Mouse (Mus musculus): ENCODE data around the gene Fdx1l.

DNA sequence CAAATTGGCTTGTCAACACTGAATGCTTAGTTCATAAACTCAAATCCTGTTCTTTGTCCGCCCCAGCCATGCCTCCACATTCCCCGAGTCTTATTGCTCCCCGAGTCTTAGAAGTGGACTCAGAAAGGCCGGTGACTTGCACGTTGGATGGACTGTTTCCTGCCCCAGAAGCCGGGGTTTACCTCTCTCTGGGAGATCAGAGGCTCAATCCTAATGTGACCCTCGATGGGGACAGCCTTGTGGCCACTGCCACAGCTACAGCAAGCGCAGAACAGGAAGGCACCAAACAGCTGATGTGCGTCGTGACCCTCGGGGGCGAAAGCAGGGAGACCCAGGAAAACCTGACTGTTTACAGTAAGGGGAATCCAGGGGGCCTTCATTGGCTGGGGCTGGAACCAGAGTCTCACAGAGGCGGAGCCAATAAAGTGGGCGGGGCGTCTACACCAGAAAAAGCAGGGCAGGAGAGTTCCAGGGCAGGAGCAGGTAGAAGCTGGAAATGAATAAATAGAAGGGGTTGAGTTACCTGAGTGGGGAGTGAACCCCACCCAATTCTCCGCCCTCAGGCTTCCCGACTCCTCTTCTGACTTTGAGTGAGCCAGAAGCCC lies 38.8 kb downstream of the Fdx1l start:
- TF ChIP-seq CTCF (IDR thresholded peaks at IDR 0.05; ENCODE audit: borderline replicate concordance, insufficient read depth, low read depth, low read length) (no peak), POLR2A (IDR thresholded peaks at IDR 0.05; ENCODE audit: borderline replicate concordance, insufficient read depth, low read length) (no peak)
